Mouse (Mus musculus): ENCODE results near the gene Olfr223.
"Not testable (repeated sequence)": the region's sequence is repeated elsewhere in the genome, so short reads cannot be mapped to it uniquely, and the experiment has no call there.

Olfr223 gene

GRCm38 (mm10) chr11:59593189-59593588 is at the start of gene Olfr223:
Olfr223 (minus strand) TSS chr11:59593289.
- ATAC-seq (ENCODE audit: insufficient number of reproducible peaks, low FRiP score, low TSS enrichment): no peak

- no peak for ATAC-seq (ENCODE audit: insufficient number of reproducible peaks, low FRiP score, low TSS enrichment)
Measured at GRCm38 (mm10) chr11:59642420-59642819, 49.3 kb upstream of the Olfr223 start.

GRCm38 (mm10) chr11:59641227-59641626 is 48.1 kb upstream of the Olfr223 start:
- ATAC-seq (ENCODE audit: insufficient number of reproducible peaks, low FRiP score, low TSS enrichment): no peak

- ATAC-seq (ENCODE audit: insufficient number of reproducible peaks, low FRiP score, low TSS enrichment): no peak
Measured at GRCm38 (mm10) chr11:59639957-59640643, 47.0 kb upstream of the Olfr223 start.

- no peak for ATAC-seq (ENCODE audit: insufficient number of reproducible peaks, low FRiP score, low TSS enrichment)
Measured at GRCm38 (mm10) chr11:59636695-59637414, 43.8 kb upstream of the Olfr223 start.

GRCm38 (mm10) chr11:59635821-59636694 is 43.0 kb upstream of the Olfr223 start:
- ATAC-seq (ENCODE audit: insufficient number of reproducible peaks, low FRiP score, low TSS enrichment): no peak

- ATAC-seq (ENCODE audit: insufficient number of reproducible peaks, low FRiP score, low TSS enrichment): no peak
Measured at GRCm38 (mm10) chr11:59635251-59635795, 42.2 kb upstream of the Olfr223 start.

GRCm38 (mm10) chr11:59634001-59634660 is 41.0 kb upstream of the Olfr223 start:
- ATAC-seq (ENCODE audit: insufficient number of reproducible peaks, low FRiP score, low TSS enrichment): no peak

- no peak for ATAC-seq (ENCODE audit: insufficient number of reproducible peaks, low FRiP score, low TSS enrichment)
Measured at GRCm38 (mm10) chr11:59633037-59633436, 39.9 kb upstream of the Olfr223 start.

- ATAC-seq (ENCODE audit: insufficient number of reproducible peaks, low FRiP score, low TSS enrichment): no peak
Measured at GRCm38 (mm10) chr11:59631980-59632379, 38.9 kb upstream of the Olfr223 start.

- no peak for ATAC-seq (ENCODE audit: insufficient number of reproducible peaks, low FRiP score, low TSS enrichment)
Measured at GRCm38 (mm10) chr11:59629871-59630270, 36.8 kb upstream of the Olfr223 start.

GRCm38 (mm10) chr11:59628177-59628576 is 35.1 kb upstream of the Olfr223 start:
- no peak for ATAC-seq (ENCODE audit: insufficient number of reproducible peaks, low FRiP score, low TSS enrichment)

- no peak for ATAC-seq (ENCODE audit: insufficient number of reproducible peaks, low FRiP score, low TSS enrichment)
Measured at GRCm38 (mm10) chr11:59626192-59626591, 33.1 kb upstream of the Olfr223 start.

- no peak; the same call in 1 of the 2 replicates for ATAC-seq (ENCODE audit: insufficient number of reproducible peaks, low FRiP score, low TSS enrichment)
Measured at GRCm38 (mm10) chr11:59624017-59624630, 31.0 kb upstream of the Olfr223 start.

- no peak for ATAC-seq (ENCODE audit: insufficient number of reproducible peaks, low FRiP score, low TSS enrichment)
Measured at GRCm38 (mm10) chr11:59622214-59622613, 29.1 kb upstream of the Olfr223 start.

- ATAC-seq (ENCODE audit: insufficient number of reproducible peaks, low FRiP score, low TSS enrichment): not testable (repeated sequence)
Measured at GRCm38 (mm10) chr11:59616986-59617385, 23.9 kb upstream of the Olfr223 start.

GRCm38 (mm10) chr11:59614120-59614519 is 21.0 kb upstream of the Olfr223 start:
- ATAC-seq (ENCODE audit: insufficient number of reproducible peaks, low FRiP score, low TSS enrichment): no peak; the same call in 1 of the 2 replicates

GRCm38 (mm10) chr11:59611646-59612045 is 18.6 kb upstream of the Olfr223 start:
- no peak for ATAC-seq (ENCODE audit: insufficient number of reproducible peaks, low FRiP score, low TSS enrichment)

GRCm38 (mm10) chr11:59602287-59602686 is 9.2 kb upstream of the Olfr223 start:
- no peak for ATAC-seq (ENCODE audit: insufficient number of reproducible peaks, low FRiP score, low TSS enrichment)

GRCm38 (mm10) chr11:59600872-59601271 is 7.8 kb upstream of the Olfr223 start:
- ATAC-seq (ENCODE audit: insufficient number of reproducible peaks, low FRiP score, low TSS enrichment): no peak
